Mouse (Mus musculus) kidney, adult 2 months (tissue): Measurements from ENCODE around the gene Rpl26.

Experiments used
- CTCF ChIP-seq: fragments of 200-500 bp; conservative IDR thresholded peaks from 2 replicates; pipeline ENCODE4 v1.5.1; 2011; ENCODE audit warnings: low read depth, mild to moderate bottlenecking, control low read depth, low read length, moderate library complexity, mixed read lengths; ENCODE audit not compliant: insufficient read depth, insufficient read length
- POLR2A ChIP-seq: fragments of 200-500 bp; IDR thresholded peaks from one replicate; pipeline ENCODE4 v1.6.1; 2011; ENCODE audit warnings: low read depth, low read length, control low read depth

DNA sequence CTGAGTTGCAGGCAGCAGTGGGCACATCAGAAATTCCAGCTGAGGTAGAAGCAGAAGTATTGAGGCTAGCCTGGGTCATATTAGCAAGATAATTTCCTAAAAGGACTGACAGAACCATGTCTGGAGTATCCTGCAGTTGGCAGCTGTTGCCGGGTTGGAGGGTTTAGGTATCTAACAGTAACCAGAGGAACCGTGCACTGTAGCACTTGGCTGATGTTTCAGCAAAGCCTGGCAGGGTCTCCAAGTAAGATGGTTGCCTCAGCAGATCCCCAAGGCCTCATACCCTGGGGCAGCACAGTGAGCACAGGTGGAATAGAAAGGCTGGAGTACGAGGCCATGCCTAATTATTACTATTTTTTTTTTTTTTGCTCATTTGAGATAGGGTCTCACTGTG is 3.8 kb downstream of the Rpl26 start:
- TF ChIP-seq POLR2A = no peak
- TF ChIP-seq CTCF = no peak
